Mouse (Mus musculus) left cerebral cortex, adult 11 months (tissue): ENCODE results near the gene Smlr1.

Experiments
- DNase-seq: peaks from one replicate; pipeline ENCODE4 v3.0.0; 2022; ENCODE audit warnings: low spot score

Gene Smlr1

GRCm38 (mm10) chr10:25535891-25536331, at the start of gene Smlr1:
Gene Smlr1, minus strand, starts transcription at chr10:25536267.
- DNase-seq = no peak

GRCm38 (mm10) chr10:25584899-25585298, 48.8 kb upstream of the Smlr1 start:
- DNase-seq = peak; percentile 13

DNA sequence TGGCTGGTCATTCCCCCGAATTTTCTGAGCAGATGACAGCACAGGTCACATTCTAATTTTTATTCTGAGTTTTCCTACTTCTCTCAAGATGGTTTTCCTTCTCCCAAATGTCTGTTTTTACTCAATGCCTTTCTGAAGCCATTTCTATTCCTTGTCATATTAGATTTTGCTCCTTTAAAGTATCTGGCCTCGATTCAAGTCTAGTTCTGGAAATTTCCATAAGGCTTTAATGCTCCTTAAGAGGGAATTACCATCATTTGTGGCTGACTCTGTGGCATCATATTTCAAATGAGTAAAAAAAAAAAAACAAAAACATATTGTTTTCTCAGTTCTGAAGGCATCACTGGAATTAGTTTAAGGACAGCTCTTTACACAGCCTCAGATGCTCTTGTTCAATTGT, 44.0 kb upstream of the Smlr1 start:
- no peak for DNase-seq

DNA sequence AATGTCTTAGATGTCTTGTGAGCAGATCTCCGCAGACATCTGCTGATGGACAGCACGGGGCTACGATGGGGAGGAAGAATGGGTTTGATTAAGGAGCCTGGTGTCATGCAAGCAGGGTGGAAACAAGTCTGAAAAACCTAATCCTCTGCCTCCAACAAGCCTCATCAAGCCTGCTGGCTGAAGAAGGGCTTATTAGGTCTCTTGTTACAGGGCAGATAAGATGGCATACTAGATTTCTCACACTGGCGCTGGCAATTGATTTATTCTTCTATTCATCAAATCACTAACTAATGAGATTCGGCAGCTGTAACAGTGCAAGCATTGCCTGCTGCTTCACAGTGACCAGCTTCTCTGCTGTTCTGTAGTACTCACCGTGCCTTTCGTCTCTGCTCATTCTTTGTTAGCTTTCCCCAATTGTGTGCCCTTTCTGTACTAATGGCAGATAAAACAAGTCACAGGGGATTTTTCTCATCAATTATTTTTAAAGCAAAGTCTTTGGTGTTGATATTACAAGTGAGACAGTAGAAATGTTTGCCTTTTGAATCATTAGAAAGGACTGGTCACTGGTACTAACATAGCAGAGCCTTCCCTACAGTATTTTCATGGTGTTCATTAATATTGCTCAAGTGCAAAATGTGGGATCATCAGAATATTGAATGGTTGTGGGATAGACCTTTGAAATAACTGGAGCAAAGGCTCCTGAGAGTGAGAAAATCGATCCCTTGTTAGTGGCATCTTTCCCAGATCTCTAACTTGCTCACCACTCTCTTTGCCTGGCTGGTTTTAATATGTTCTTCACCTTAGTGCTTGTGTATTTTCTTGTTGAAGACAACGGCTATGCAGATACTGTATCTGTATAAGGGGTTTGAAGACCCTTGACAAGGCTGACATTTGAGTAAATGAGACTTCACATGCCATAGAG, 35.5 kb upstream of the Smlr1 start:
- no peak for DNase-seq

- DNase-seq = no peak
Observed at GRCm38 (mm10) chr10:25552936-25553335, 16.9 kb upstream of the Smlr1 start.

- DNase-seq = no peak
Observed at GRCm38 (mm10) chr10:25541097-25541496, 5.0 kb upstream of the Smlr1 start.

GRCm38 (mm10) chr10:25539771-25540168, 3.7 kb upstream of the Smlr1 start:
- DNase-seq = no peak

DNA sequence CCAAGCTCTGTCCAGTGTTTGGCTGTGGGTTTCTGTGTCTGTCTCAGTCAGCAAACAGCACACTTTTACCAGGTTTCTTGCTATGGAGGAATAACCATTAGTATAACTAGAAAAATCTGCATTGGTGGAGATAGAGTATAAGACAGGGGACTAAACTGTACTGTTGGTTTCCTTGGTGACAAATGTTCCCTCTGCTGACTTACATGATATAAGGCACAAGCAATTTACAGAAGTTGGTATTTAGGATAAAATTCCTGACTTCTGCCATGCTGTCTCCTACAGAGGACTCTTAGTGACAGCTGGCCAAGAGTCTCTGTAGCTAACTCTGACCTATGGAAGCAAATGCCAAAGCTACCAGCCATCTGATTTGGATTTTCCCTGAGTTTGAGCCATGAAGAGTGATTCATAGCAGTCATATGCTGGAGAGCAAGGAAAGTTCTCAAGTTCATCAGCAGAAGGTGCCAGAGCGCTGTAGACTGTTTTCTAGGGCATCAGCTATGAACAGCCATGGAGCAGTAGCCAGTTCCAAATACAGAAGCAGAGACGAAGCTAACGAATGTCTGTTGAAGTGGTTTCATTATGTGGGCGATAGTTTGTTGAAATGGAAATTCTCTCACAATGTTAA, 3.2 kb upstream of the Smlr1 start:
- DNase-seq = peak; percentile 27

GRCm38 (mm10) chr10:25538738-25539137, 2.7 kb upstream of the Smlr1 start:
- no peak for DNase-seq

DNA sequence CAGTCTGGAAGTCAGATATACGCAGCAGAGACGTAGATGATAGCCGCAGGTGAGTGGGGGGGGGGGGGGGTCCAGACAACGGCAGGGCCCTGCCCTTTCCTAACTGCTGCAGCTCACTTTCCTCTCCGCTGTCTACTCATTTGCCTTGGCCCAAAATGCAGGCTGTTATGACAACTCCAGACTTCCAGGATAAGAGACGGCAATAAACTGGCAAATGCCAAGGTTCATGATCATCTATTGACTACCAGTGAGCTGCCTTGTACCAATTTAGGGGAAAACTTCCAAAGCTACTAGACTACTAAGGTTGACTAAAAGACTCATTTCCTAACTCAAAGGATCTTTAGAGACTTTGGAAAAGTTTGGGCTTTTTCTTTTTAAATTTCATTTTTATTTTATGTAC, 554 bp upstream of the Smlr1 start:
- DNase-seq = no peak

DNA sequence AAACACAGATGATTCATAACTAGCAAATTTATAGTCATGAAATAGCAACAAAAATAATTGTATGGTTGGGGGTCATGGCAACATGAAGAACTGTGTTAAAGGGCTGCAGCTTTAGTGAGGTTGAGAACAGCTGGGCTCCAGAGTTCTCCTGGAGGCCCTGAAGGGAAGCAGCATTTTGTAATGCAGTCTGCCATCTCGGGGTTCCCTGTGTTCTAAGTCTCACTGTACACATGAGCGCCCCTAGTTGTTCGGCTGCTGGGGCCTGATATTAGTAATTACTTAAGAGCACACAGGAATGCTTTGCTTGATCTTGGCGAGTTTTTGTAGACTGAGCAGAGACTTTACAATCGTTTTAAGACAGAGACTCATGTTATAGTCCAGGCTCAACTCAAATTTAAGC, 1.6 kb downstream of the Smlr1 start:
- no peak for DNase-seq

- no peak for DNase-seq
Observed at GRCm38 (mm10) chr10:25533513-25534246, 2.4 kb downstream of the Smlr1 start.

GRCm38 (mm10) chr10:25533105-25533504, 3.0 kb downstream of the Smlr1 start:
- no peak for DNase-seq

GRCm38 (mm10) chr10:25531335-25531734, 4.7 kb downstream of the Smlr1 start:
- no peak for DNase-seq

- no peak for DNase-seq
Observed at GRCm38 (mm10) chr10:25527126-25527525, 8.9 kb downstream of the Smlr1 start.

- no peak for DNase-seq
Observed at GRCm38 (mm10) chr10:25526622-25527021, 9.4 kb downstream of the Smlr1 start.

DNA sequence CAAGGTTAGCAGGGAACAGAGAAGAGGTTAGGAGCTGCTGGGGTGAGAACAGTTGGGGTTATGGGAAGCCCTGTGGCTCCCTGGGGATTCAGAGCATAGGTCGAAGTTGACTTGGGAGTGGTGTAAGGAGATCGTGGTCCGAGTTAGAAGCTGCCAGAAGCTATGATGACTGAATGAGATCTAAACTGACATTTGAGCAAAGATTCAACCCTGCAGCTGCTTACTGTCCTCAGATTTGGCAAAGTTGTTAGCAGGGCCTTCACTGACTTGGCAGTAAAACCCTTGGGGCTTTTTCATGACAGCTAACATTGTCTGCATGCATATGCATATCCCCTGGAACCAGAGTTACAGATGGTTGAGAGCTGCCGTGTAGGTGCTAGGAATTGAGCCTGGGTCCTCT, 9.9 kb downstream of the Smlr1 start:
- DNase-seq = no peak

GRCm38 (mm10) chr10:25523727-25524126, 12.3 kb downstream of the Smlr1 start:
- no peak for DNase-seq

DNA sequence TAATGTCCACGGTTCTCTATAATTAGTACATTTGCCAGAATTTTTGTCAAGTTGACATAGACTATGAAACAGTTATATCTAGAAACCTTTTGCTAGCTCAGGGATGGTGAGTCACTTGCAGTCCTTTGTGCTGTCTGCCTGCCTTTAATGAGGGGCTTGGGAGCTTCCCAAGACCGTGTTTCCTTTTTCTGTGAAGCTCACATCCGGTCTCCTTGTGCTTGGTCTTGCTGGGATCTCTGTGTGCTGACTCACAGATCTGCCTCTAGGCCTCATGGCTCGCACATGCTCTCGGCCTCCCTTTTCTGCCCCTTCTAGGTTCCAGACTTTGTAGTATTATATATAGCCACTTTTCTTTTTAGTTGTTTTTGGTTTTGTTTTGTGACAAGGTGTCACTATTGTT, 15.6 kb downstream of the Smlr1 start:
- no peak for DNase-seq

DNA sequence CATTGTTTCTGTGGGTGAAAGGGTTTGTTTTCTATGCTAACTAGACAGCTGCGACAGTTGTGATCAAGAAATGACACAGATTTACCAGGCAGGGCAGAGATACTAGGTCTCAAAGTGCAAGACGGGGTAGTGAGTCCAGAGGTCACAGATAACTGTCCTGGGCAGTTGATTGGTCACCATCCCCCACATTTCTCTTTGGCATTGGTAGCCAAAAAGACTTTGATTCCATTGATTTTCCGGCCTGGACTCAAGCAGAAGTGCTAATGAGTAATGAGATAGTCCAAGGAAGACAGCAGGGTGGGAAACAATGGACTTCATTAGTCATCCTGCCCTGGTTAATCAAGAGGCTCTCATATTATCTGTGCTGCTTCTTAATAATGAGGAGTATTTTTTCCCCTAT, 16.1 kb downstream of the Smlr1 start:
- no peak for DNase-seq

- no peak for DNase-seq
Observed at GRCm38 (mm10) chr10:25513821-25514220, 22.2 kb downstream of the Smlr1 start.

- DNase-seq = no peak
Observed at GRCm38 (mm10) chr10:25503250-25503649, 32.8 kb downstream of the Smlr1 start.
